In genomic region chr6:98994104-98994787, GRCm38 (mm10) we compare ENCODE assay signal across 10 mouse cellular contexts.
DNase-seq lines count a peak whose midpoint lies in the region; ATAC-seq lines count a peak whose summit lies in the region.
"Had no signal": no experiment of that assay in that cellular context is flagged by ENCODE, and none has a peak within 500 bp of the region (broad histone marks: within the 10 kb centered on the region; RNA-seq: fewer than 3 reads in every experiment).

No protein-coding gene starts in this region.

- no peak overlapping the region for H3K4me3 ChIP-seq in heart, embryonic 12.5 days
- H3K4me3 ChIP-seq in forebrain, embryonic 10.5 days, result no peak overlapping the region

- no peak overlapping the region for H3K9ac ChIP-seq in heart, embryonic 12.5 days

- DNase-seq in heart, postnatal 4 days, result no peak
- peak; percentile 48 for DNase-seq in brain, adult 2 months (ENCODE audit: low read depth, low spot score)
- DNase-seq in forebrain, embryonic 10.5 days (ENCODE audit: extremely low spot score, low spot score), result no peak
- DNase-seq in mesoderm, embryonic 11.5 days (ENCODE audit: low read depth, low spot score), result peak; percentile 37
- DNase-seq in adrenal gland, adult 2 months, result no peak
- no peak for DNase-seq in thymus, postnatal 14 days
- DNase-seq: layer of hippocampus, postnatal 36 days had no signal

- ATAC-seq in heart, embryonic 12.5 days (ENCODE audit: insufficient number of reproducible peaks, low FRiP score), result 0 out of 2 replicates have a peak, but pooled peaks have one; percentile 13
- ATAC-seq in megakaryocyte, adult 5-6 weeks (ENCODE audit: poor library complexity, severe bottlenecking), result no peak

- peak overlapping the region; percentile 34 for H3K27ac ChIP-seq in heart, embryonic 12.5 days (ENCODE audit: poor library complexity, severe bottlenecking)
- peak overlapping the region; percentile 71; the same call in 1 of the 2 replicates for H3K27ac ChIP-seq in forebrain, embryonic 10.5 days
- H3K27ac ChIP-seq: macrophage had no signal

- no peak overlapping the region for H3K4me2 ChIP-seq in heart, embryonic 12.5 days

- peaks cover 18% of the 10 kb centered on the region for H3K36me3 ChIP-seq in heart, embryonic 12.5 days
- H3K36me3 ChIP-seq in forebrain, embryonic 10.5 days (replicated peaks), result peaks cover 8% of the 10 kb centered on the region; the same call in 1 of the 2 replicates

- WGBS in heart, embryonic 12.5 days, result 82% methylated on average over 21 of the region's 21 CpGs
- WGBS in forebrain, embryonic 10.5 days, result 87% methylated on average over 21 of the region's 21 CpGs

- H3K27me3 ChIP-seq in heart, embryonic 12.5 days (replicated peaks), result no peaks in the 10 kb centered on the region
- no peaks in the 10 kb centered on the region for H3K27me3 ChIP-seq in forebrain, embryonic 10.5 days (ENCODE audit: poor library complexity, severe bottlenecking)

- peaks cover 71% of the 10 kb centered on the region for H3K4me1 ChIP-seq in heart, embryonic 12.5 days (replicated peaks)
- peaks cover 44% of the 10 kb centered on the region for H3K4me1 ChIP-seq in forebrain, embryonic 10.5 days

- no peaks in the 10 kb centered on the region for H3K9me3 ChIP-seq in heart, embryonic 12.5 days (replicated peaks)
- H3K9me3 ChIP-seq in forebrain, embryonic 10.5 days, result no peaks in the 10 kb centered on the region

Comparison
In these comparisons a context has a peak if more than half of its experiments do, and no peak if none do; other contexts are left out.
1. DNase-seq: peak in brain, adult 2 months (single experiment) and mesoderm, embryonic 11.5 days (single experiment); none in heart, postnatal 4 days (single experiment), forebrain, embryonic 10.5 days (single experiment), adrenal gland, adult 2 months (single experiment) and thymus, postnatal 14 days (single experiment).